Mouse (Mus musculus): ENCODE data around the gene Gm4756. TPM values are rescaled to one million over a fixed set of nuclear protein-coding genes. Genes with fewer than 3 reads are reported as not detected.

Gm4756 gene
- total and polyA plus RNA-seq, 3 experiments: not detected

- Histone ChIP-seq H3K4me2 (ENCODE audit: insufficient read depth, low read depth, poor library complexity, severe bottlenecking) (no peak overlapping the region), H3K9ac (ENCODE audit: insufficient read depth, low read depth) (no peak overlapping the region), H3K4me1 (ENCODE audit: control insufficient read depth in 1 of 2, insufficient read depth in 2 of 2) (no peaks in the 10 kb centered on the region), H3K9me3 (replicated peaks; ENCODE audit: low read length) (no peaks in the 10 kb centered on the region), H3K27me3 (replicated peaks) (no peaks in the 10 kb centered on the region), H3K27ac (ENCODE audit: insufficient read depth, low read depth) (no peak overlapping the region), H3K79me2 (replicated peaks; ENCODE audit: control insufficient read depth, extremely low read depth, insufficient read depth, poor library complexity, severe bottlenecking) (no peaks in the 10 kb centered on the region), H3K4me3 (replicated peaks in 1 of 3; ENCODE audit: low read depth in 2 of 3, low read length in 2 of 3, poor library complexity in 1 of 3) (no peak overlapping the region), H3K36me3 (replicated peaks in 1 of 2; ENCODE audit: control insufficient read depth in 1 of 2, insufficient read depth in 1 of 2, low read length in 1 of 2) (no peaks in the 10 kb centered on the region)
- in situ Hi-C loops (cut with MboI; ENCODE audit: low pct_ligation_motif_present, low pct_unique_long_range_greater_than_20kb, low sequenced_read_pairs) (no loop called here), dilution Hi-C loops (cut with MboI; ENCODE audit: extremely low pct_ligation_motif_present, extremely low pct_unique_long_range_greater_than_20kb, low sequenced_read_pairs) (no loop called here)
- TF ChIP-seq CTCF (conservative IDR thresholded peaks at IDR 0.05 in 1 of 2, IDR thresholded peaks at IDR 0.05 in 1 of 2; ENCODE audit: low read depth in 2 of 2, low read length in 2 of 2): no peak
- no peak for DNase-seq (ENCODE audit: extremely low read depth)
These were observed 11.4 kb downstream of the Gm4756 start for GRCm38 (mm10) chr12:72638025-72638424.

- Histone ChIP-seq H3K79me2 (replicated peaks; ENCODE audit: control insufficient read depth, extremely low read depth, insufficient read depth, poor library complexity, severe bottlenecking) (no peaks in the 10 kb centered on the region), H3K4me1 (ENCODE audit: control insufficient read depth in 1 of 2, insufficient read depth in 2 of 2) (no peaks in the 10 kb centered on the region), H3K36me3 (replicated peaks in 1 of 2; ENCODE audit: control insufficient read depth in 1 of 2, insufficient read depth in 1 of 2, low read length in 1 of 2) (no peaks in the 10 kb centered on the region), H3K4me2 (ENCODE audit: insufficient read depth, low read depth, poor library complexity, severe bottlenecking) (no peak overlapping the region), H3K9me3 (replicated peaks; ENCODE audit: low read length) (no peaks in the 10 kb centered on the region), H3K4me3 (replicated peaks in 1 of 3; ENCODE audit: low read depth in 2 of 3, low read length in 2 of 3, poor library complexity in 1 of 3) (no peak overlapping the region), H3K9ac (ENCODE audit: insufficient read depth, low read depth) (no peak overlapping the region), H3K27ac (ENCODE audit: insufficient read depth, low read depth) (no peak overlapping the region), H3K27me3 (replicated peaks) (no peaks in the 10 kb centered on the region)
- DNase-seq (ENCODE audit: extremely low read depth): no peak
- dilution Hi-C loops (cut with MboI; ENCODE audit: extremely low pct_ligation_motif_present, extremely low pct_unique_long_range_greater_than_20kb, low sequenced_read_pairs) (no loop called here), in situ Hi-C loops (cut with MboI; ENCODE audit: low pct_ligation_motif_present, low pct_unique_long_range_greater_than_20kb, low sequenced_read_pairs) (no loop called here)
- TF ChIP-seq SMC3 (IDR thresholded peaks at IDR 0.05; ENCODE audit: low read depth, low read length): no peak
- TF ChIP-seq KAT2A (IDR thresholded peaks at IDR 0.05; ENCODE audit: insufficient replicate concordance, low read length): no peak
- no peak for TF ChIP-seq UBTF (IDR thresholded peaks at IDR 0.05; ENCODE audit: low read depth, low read length)
- no peak for TF ChIP-seq CTCF (conservative IDR thresholded peaks at IDR 0.05 in 1 of 2, IDR thresholded peaks at IDR 0.05 in 1 of 2; ENCODE audit: low read depth in 2 of 2, low read length in 2 of 2)
- no peak for TF ChIP-seq SIN3A (IDR thresholded peaks at IDR 0.05; ENCODE audit: low read length)
These were observed 20.7 kb downstream of the Gm4756 start for GRCm38 (mm10) chr12:72628751-72629150.

DNA sequence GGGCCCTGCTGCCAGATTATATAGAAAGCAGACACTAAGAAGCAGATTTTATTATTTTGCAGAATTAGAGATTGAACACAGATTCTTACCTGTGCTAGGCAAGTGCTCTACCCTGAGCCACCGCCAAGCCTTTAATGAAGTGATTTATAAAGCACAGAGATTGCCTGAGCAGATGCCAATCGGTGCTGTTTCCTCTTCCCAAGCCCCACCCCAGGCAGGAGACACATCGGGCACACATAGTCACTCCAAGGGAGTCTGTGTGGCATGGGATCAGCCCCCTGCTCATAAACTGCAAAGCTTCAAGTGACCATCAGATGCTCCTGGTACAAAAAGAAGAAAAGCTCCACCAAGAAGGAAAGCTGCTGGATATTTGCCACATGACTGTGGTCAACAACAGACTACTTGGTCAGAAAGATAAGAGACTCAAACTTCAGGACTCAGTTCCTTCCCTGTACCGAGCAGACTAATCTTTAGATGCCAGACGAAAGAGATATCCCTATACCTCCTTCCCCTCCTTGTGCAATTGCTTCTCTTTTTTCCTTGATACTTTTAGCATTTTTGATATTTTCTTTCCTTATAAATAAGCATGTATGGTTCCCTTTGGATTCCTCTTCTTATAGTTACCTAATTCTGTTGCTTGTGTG lies 26.5 kb downstream of the Gm4756 start:
- TF ChIP-seq MAX (IDR thresholded peaks at IDR 0.05; ENCODE audit: low read length) (no peak), RAD21 (IDR thresholded peaks at IDR 0.05; ENCODE audit: low read depth, low read length) (no peak), ZKSCAN1 (IDR thresholded peaks at IDR 0.05; ENCODE audit: borderline replicate concordance, low read depth, low read length) (no peak), RCOR1 (conservative IDR thresholded peaks at IDR 0.05; ENCODE audit: low read depth, low read length) (no peak), EP300 (IDR thresholded peaks at IDR 0.05; ENCODE audit: low read length) (no peak), KAT2A (IDR thresholded peaks at IDR 0.05; ENCODE audit: insufficient replicate concordance, low read length) (no peak), TBP (conservative IDR thresholded peaks at IDR 0.05; ENCODE audit: low read depth, low read length) (no peak), MEF2A (IDR thresholded peaks at IDR 0.05; ENCODE audit: borderline replicate concordance, low read depth, low read length) (no peak), USF1 (IDR thresholded peaks at IDR 0.05; ENCODE audit: low read depth, low read length) (no peak), NRF1 (IDR thresholded peaks at IDR 0.05; ENCODE audit: low read depth, low read length) (no peak), MYC (IDR thresholded peaks at IDR 0.05; ENCODE audit: low read depth, low read length) (no peak), MAFK (IDR thresholded peaks at IDR 0.05; ENCODE audit: insufficient replicate concordance, low read length) (no peak), CHD2 (IDR thresholded peaks at IDR 0.05; ENCODE audit: low read length) (no peak), MXI1 (IDR thresholded peaks at IDR 0.05; ENCODE audit: low read depth, low read length) (no peak), POLR2AphosphoS2 (IDR thresholded peaks at IDR 0.05; ENCODE audit: low read depth, low read length) (no peak), ETS1 (conservative IDR thresholded peaks at IDR 0.05; ENCODE audit: low read depth, low read length) (no peak), GABPA (IDR thresholded peaks at IDR 0.05; ENCODE audit: insufficient replicate concordance, low read depth, low read length) (no peak), NELFE (IDR thresholded peaks at IDR 0.05; ENCODE audit: low read depth, low read length) (no peak), CTCF (conservative IDR thresholded peaks at IDR 0.05 in 1 of 2, IDR thresholded peaks at IDR 0.05 in 1 of 2; ENCODE audit: low read depth in 2 of 2, low read length in 2 of 2) (no peak), UBTF (IDR thresholded peaks at IDR 0.05; ENCODE audit: low read depth, low read length) (no peak)
- dilution Hi-C loops (cut with MboI; ENCODE audit: extremely low pct_ligation_motif_present, extremely low pct_unique_long_range_greater_than_20kb, low sequenced_read_pairs): no loop called here
- no peak overlapping the region for H3K9ac ChIP-seq (ENCODE audit: insufficient read depth, low read depth)

More for the DNA sequence above, 26.5 kb downstream of the Gm4756 start:
- Histone ChIP-seq H3K4me2 (ENCODE audit: insufficient read depth, low read depth, poor library complexity, severe bottlenecking) (no peak overlapping the region), H3K79me2 (replicated peaks; ENCODE audit: control insufficient read depth, extremely low read depth, insufficient read depth, poor library complexity, severe bottlenecking) (no peaks in the 10 kb centered on the region), H3K27me3 (replicated peaks) (no peaks in the 10 kb centered on the region), H3K27ac (ENCODE audit: insufficient read depth, low read depth) (no peak overlapping the region), H3K9me3 (replicated peaks; ENCODE audit: low read length) (no peaks in the 10 kb centered on the region), H3K36me3 (replicated peaks in 1 of 2; ENCODE audit: control insufficient read depth in 1 of 2, insufficient read depth in 1 of 2, low read length in 1 of 2) (no peaks in the 10 kb centered on the region), H3K4me1 (ENCODE audit: control insufficient read depth in 1 of 2, insufficient read depth in 2 of 2) (no peaks in the 10 kb centered on the region), H3K4me3 (replicated peaks in 1 of 3; ENCODE audit: low read depth in 2 of 3, low read length in 2 of 3, poor library complexity in 1 of 3) (no peak overlapping the region)
- DNase-seq (ENCODE audit: extremely low read depth): no peak
- in situ Hi-C loops (cut with MboI; ENCODE audit: low pct_ligation_motif_present, low pct_unique_long_range_greater_than_20kb, low sequenced_read_pairs): no loop called here
